Mouse (Mus musculus) heart, postnatal 14 days (tissue): Measurements from ENCODE around the gene Bhlhe23. TPM values are rescaled to one million over a fixed set of nuclear protein-coding genes. Genes with fewer than 3 reads are reported as not detected.

ENCODE experiments used
- DNase-seq, 2 experiments: peaks; one replicate each; pipeline ENCODE4 v3.0.0; 2021 to 2022
- intact Hi-C: fragments of 180-260 bp; cut with DNase I; formaldehyde crosslinking; loops from one replicate; pipeline ENCODE4 v1.15.1; 2025
- total RNA-seq, 2 experiments: library from RNA; stranded (reverse); gene quantifications; 2 replicates each; pipeline ENCODE4 v1.2.3; 2021

Gene Bhlhe23
- total RNA-seq, 2 experiments from 2014 or later = not detected

DNA sequence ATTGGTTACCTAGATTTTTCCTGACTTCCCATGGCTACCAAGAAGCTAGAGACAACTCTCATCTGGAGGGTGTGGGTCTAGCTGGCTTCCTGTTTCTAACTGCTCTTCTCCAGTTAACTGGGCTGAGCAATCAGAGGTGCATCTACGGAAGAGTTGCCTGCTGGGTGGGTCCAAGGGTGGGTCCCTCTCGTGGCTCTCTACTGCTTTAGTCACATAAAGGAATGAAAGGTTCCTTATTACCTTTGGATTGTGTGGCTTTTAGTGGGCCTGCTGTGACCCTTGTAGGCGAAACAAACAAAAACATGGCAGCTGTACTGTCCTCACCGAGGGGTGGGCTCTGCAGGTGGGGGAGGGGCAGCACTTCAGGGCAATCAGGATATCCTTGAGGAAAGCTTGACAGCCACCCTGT, 49.1 kb downstream of the Bhlhe23 start:
- no peak for DNase-seq
- intact Hi-C loops = no loop called here

- intact Hi-C loops = no loop called here
- no peak for DNase-seq
Observed at GRCm38 (mm10) chr2:180726658-180727442, 49.9 kb downstream of the Bhlhe23 start.

DNA sequence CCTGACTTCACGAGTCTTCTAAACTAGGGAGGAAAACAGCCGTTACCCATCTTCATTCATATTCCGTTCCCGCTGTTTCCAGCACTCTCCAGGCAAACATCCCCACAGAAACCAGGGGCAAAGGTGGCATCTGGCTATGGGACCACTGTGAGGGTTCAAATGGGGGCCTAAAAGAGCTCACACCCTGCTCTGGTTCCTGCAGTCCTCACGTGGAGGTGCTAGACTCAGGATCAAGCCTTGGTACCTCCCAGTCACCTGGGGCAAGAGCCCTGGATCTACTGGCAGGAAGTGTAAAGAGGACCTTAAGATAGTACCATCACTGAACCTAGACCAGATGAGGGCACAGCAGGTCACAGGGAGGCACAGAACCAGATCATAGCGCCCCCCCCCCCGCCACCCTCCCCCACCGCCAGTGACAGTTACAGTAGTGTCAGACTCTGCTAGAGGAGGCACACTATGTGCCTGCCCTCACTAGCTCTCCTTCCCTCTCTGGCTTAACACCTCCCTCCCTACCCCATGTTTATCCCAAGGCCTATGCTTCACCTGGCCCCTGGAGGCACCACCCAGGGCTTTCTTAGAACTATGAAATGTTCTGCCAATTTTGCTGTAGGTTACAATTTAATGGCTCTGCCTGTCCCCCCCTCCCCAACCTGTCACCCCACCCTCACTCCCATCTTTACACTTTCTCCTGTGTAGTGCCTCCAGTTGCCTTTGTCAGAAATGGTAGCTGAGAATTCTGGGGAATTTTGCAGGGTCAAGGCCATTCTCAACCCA, 50.7 kb downstream of the Bhlhe23 start:
- DNase-seq = no peak
- intact Hi-C loops = no loop called here

DNA sequence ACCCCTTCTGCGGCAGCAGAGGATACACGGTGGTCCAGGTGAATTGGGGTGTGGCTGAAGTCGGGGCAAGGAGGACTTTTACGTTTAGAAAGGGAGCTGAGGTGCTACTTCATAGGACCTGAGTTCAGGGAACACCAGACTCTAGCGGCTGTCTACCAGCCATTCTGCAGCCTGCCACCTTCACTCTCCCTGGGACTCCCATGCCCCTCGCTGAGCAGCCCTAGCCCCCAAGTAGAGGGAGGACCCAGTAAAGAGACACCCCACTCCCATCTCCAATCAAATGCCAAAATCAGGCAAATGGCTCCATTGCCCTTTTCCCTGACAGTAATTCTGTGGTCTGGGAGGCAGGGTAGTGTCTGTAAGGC, 51.3 kb downstream of the Bhlhe23 start:
- intact Hi-C loops = no loop called here
- DNase-seq = no peak

GRCm38 (mm10) chr2:180724585-180725413, 51.9 kb downstream of the Bhlhe23 start, which contains the start of gene Slc17a9:
Slc17a9 (plus strand) TSS chr2:180725263.
- intact Hi-C loops = loop anchor here (5.0 kb wide), 1 partner anchor 42 kb away; no protein-coding TSS in a partner anchor
- peak; percentile 49 to 53 for DNase-seq

Other genes with a start within 250 kb of the Bhlhe23 start
- gene Mrgbp, start 195.6 kb downstream of the Bhlhe23 start, total RNA-seq = 10 to 100 TPM; 14.5 to 14.8 TPM
- 10 to 100 TPM; 37.7 to 38.2 TPM for gene Ogfr, start 187.7 kb downstream of the Bhlhe23 start, total RNA-seq
- under 1 TPM; 0.46 to 0.50 TPM for gene Col9a3, start 179.1 kb downstream of the Bhlhe23 start, total RNA-seq
- gene Tcfl5, start 134.2 kb downstream of the Bhlhe23 start, total RNA-seq = under 1 TPM in 1 of 2 experiments, not detected in 1; 0.12 TPM
- gene Dido1, start 66.9 kb downstream of the Bhlhe23 start, total RNA-seq = 10 to 100 TPM; 39.0 to 39.7 TPM
- 10 to 100 TPM; 64.7 to 69.6 TPM for gene Gid8, start 66.8 kb downstream of the Bhlhe23 start, total RNA-seq
- under 1 TPM; 0.34 to 0.57 TPM for gene Slc17a9, start 51.6 kb downstream of the Bhlhe23 start, total RNA-seq
- 10 to 100 TPM; 43.1 to 43.9 TPM for gene Ythdf1, start 144.0 kb upstream of the Bhlhe23 start, total RNA-seq
- gene Birc7, start 152.1 kb upstream of the Bhlhe23 start, total RNA-seq = not detected
- 10 to 100 TPM; 15.3 to 15.7 TPM for gene Nkain4, start 177.8 kb upstream of the Bhlhe23 start, total RNA-seq
- 10 to 100 TPM; 41.0 to 41.8 TPM for gene Arfgap1, start 190.3 kb upstream of the Bhlhe23 start, total RNA-seq
- 1 to 10 TPM in 1 of 2 experiments, under 1 TPM in 1; 0.56 to 1.0 TPM for gene Col20a1, start 209.6 kb upstream of the Bhlhe23 start, total RNA-seq